Mouse (Mus musculus) intestine, embryonic 16.5 days (tissue): ENCODE measurements around the gene Wnt10b. TPM values are rescaled to one million over a fixed set of nuclear protein-coding genes. Genes with fewer than 3 reads are reported as not detected.

Experiments
- ATAC-seq: fragments of 200-750 bp; cut with Nextera tagmentation; 2 replicates; pipeline ENCODE4 v1.8.0; 2017; ENCODE audit warnings: moderate TSS enrichment, moderate library complexity
- H3K27ac ChIP-seq: fragments of 300-500 bp; sonication (generic); 2 replicates; pipeline ENCODE4 v1.5.1; 2014; ENCODE audit warnings: mild to moderate bottlenecking, low read length
- H3K27me3 ChIP-seq: fragments of 300-500 bp; sonication (generic); replicated peaks from 2 replicates; pipeline ENCODE4 v1.6.1; 2014; ENCODE audit warnings: low read length, control low read depth, mixed read lengths; ENCODE audit not compliant: control insufficient read depth, insufficient read depth
- H3K36me3 ChIP-seq: fragments of 300-500 bp; sonication (generic); 2 replicates; pipeline ENCODE4 v1.6.1; 2014; ENCODE audit warnings: low read length, control low read depth; ENCODE audit not compliant: control insufficient read depth, insufficient read depth
- H3K4me1 ChIP-seq: fragments of 300-500 bp; sonication (generic); 2 replicates; pipeline ENCODE4 v1.6.1; 2014; ENCODE audit warnings: low read length, control low read depth, mixed read lengths; ENCODE audit not compliant: control insufficient read depth, insufficient read depth
- H3K4me2 ChIP-seq: fragments of 300-500 bp; sonication (generic); 2 replicates; pipeline ENCODE4 v1.6.1; 2014; ENCODE audit warnings: low read depth, low read length, control low read depth
- H3K4me3 ChIP-seq: fragments of 300-500 bp; sonication (generic); 2 replicates; pipeline ENCODE4 v1.5.1; 2014; ENCODE audit warnings: mild to moderate bottlenecking, low read length
- H3K9ac ChIP-seq: fragments of 300-500 bp; sonication (generic); 2 replicates; pipeline ENCODE4 v1.6.1; 2014; ENCODE audit warnings: low read depth, low read length
- H3K9me3 ChIP-seq: fragments of 300-500 bp; sonication (generic); 2 replicates; pipeline ENCODE4 v1.6.1; 2016; ENCODE audit warnings: low read length, control low read depth; ENCODE audit not compliant: control insufficient read depth
- WGBS: fragments of 180-500 bp; shearing (Covaris S2); extraction: QIAGEN DNeasy Blood & Tissue Kit; methylation state at CpG from one replicate; pipeline ENCODE4 v1.1.7; 2014; 5-methylcytosine and 5-hydroxymethylcytosine counted together
- polyA plus RNA-seq: library from polyadenylated mRNA; unstranded; fragments of >200 nt; fragmentation: Nextera tagmentation; extraction: Ambion mirVana; gene quantifications from 2 replicates; pipeline ENCODE4 v1.2.1, GENCODE M21; 2015

Gene Wnt10b
- polyA plus RNA-seq, 1 experiment from 2014 or later: 0.09 TPM

DNA sequence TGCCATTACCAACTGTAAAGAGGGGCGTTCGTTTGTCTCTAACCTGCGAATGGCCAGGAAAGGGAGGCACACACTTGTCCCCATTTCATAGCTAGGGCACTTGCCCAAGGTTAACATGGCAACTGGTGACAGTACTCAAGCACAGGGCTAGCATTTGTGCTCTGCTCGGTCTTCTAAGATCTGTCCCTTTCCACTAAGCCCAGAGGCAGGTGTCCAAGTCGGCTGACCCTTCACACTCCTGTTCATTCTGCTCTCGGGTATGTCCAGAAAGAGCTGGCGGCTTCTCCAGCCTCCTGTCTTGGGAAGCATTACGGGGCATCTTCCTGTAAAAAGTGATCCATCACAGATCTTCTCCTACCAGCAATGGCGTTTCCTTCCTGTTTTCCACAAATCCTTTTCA is 49.6 kb downstream of the Wnt10b start:
- no peaks in the 10 kb centered on the region for H3K36me3 ChIP-seq
- H3K4me3 ChIP-seq: peak overlapping the region; percentile 67
- H3K27me3 ChIP-seq: no peaks in the 10 kb centered on the region
- 29% methylated on average over 9 of the region's 9 CpGs for WGBS
- 0 out of 2 replicates have a peak overlapping the region, but pooled peaks have one; percentile 47 for H3K27ac ChIP-seq
- ATAC-seq: peak; percentile 1; the same call in 1 of the 2 replicates
- peak overlapping the region; percentile 99 for H3K4me2 ChIP-seq
- H3K9ac ChIP-seq: no peak overlapping the region
- no peaks in the 10 kb centered on the region for H3K9me3 ChIP-seq
- peaks cover 21% of the 10 kb centered on the region; the same call in 1 of the 2 replicates for H3K4me1 ChIP-seq

GRCm38 (mm10) chr15:98727443-98728321 is 50.3 kb downstream of the Wnt10b start, which contains the start of gene Fkbp11:
Fkbp11 (minus strand) TSS chr15:98728198.
- no peaks in the 10 kb centered on the region for H3K36me3 ChIP-seq
- no peaks in the 10 kb centered on the region for H3K27me3 ChIP-seq
- peaks cover 19% of the 10 kb centered on the region; the same call in 1 of the 2 replicates for H3K4me1 ChIP-seq
- peak within 1 kb of the TSS; percentile 47; the same call in 1 of the 2 replicates for H3K27ac ChIP-seq
- H3K4me3 ChIP-seq: peak within 1 kb of the TSS; percentile 67
- ATAC-seq: peak; percentile 89
- peak within 1 kb of the TSS; percentile 99 for H3K4me2 ChIP-seq
- under 1% methylated on average over 39 of the region's 39 CpGs for WGBS
- H3K9ac ChIP-seq: peak within 1 kb of the TSS; percentile 78
- H3K9me3 ChIP-seq: no peaks in the 10 kb centered on the region

DNA sequence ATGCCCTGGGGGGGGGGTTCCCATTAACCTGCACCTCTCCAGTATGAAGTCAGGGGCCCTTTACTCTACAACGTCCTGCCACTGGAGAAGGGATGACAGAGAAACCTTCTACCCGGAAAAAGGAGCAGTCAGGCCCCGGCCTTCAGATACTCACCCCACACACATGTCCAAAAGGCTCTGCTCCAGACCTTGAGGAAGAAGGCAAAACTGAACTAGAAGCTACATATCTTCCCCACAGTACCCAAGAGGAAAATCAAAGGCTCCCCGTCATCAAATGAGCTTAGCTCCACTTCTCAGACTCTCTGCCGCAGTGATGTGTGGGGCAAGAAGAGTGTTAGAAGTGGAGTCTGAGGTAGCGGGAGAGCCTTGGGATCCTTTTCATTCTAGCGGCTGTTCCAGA is 51.2 kb downstream of the Wnt10b start:
- no peak overlapping the region for H3K27ac ChIP-seq
- H3K9ac ChIP-seq: peak overlapping the region; percentile 78
- 48% methylated on average over 7 of the region's 7 CpGs for WGBS

GRCm38 (mm10) chr15:98726079-98726478 is 51.9 kb downstream of the Wnt10b start:
- Histone ChIP-seq H3K4me2 (no peak overlapping the region), H3K27me3 (no peaks in the 10 kb centered on the region), H3K4me3 (no peak overlapping the region), H3K4me1 (peaks cover 15% of the 10 kb centered on the region; the same call in 1 of the 2 replicates), H3K9me3 (no peaks in the 10 kb centered on the region), H3K36me3 (no peaks in the 10 kb centered on the region), H3K9ac (no peak overlapping the region), H3K27ac (no peak overlapping the region)
- WGBS: 75% methylated on average over 4 of the region's 4 CpGs
- ATAC-seq: no peak

More for the DNA sequence above, 51.2 kb downstream of the Wnt10b start:
- no peak for ATAC-seq
- Histone ChIP-seq H3K4me1 (peaks cover 15% of the 10 kb centered on the region; the same call in 1 of the 2 replicates), H3K36me3 (no peaks in the 10 kb centered on the region), H3K27me3 (no peaks in the 10 kb centered on the region), H3K4me3 (peak overlapping the region; percentile 67), H3K9me3 (no peaks in the 10 kb centered on the region), H3K4me2 (peak overlapping the region; percentile 99)

DNA sequence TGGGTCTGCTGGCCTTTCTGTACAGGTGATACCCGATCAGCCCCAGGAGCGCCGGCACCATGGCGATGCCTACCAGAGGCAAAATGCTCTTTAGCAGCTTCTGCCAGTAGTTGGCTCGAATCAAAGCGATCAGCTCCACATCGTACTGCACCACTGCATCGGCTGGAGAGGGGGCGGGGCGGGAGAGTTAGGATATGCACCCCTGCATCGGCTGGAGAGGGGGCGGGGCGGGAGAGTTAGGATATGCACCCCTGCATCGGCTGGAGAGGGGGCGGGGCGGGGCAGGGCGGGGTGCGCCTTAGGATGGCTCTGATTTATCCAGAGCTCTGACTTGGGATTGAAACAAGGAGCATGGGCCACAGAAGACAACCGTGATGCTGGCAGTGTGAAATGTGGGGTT is 53.5 kb downstream of the Wnt10b start:
- Histone ChIP-seq H3K4me1 (peaks cover 15% of the 10 kb centered on the region; the same call in 1 of the 2 replicates), H3K4me2 (no peak overlapping the region), H3K27ac (no peak overlapping the region), H3K9me3 (no peaks in the 10 kb centered on the region), H3K27me3 (no peaks in the 10 kb centered on the region), H3K36me3 (no peaks in the 10 kb centered on the region), H3K9ac (no peak overlapping the region), H3K4me3 (no peak overlapping the region)
- ATAC-seq: no peak
- 25% methylated on average over 19 of the region's 19 CpGs for WGBS

GRCm38 (mm10) chr15:98722854-98723253 is 55.1 kb downstream of the Wnt10b start:
- H3K27me3 ChIP-seq: no peaks in the 10 kb centered on the region
- 57% methylated on average over 14 of the region's 14 CpGs for WGBS
- no peak overlapping the region for H3K4me3 ChIP-seq
- peaks cover 11% of the 10 kb centered on the region; the same call in 1 of the 2 replicates for H3K4me1 ChIP-seq
- no peak overlapping the region for H3K4me2 ChIP-seq
- H3K36me3 ChIP-seq: no peaks in the 10 kb centered on the region
- ATAC-seq: no peak
- H3K9me3 ChIP-seq: no peaks in the 10 kb centered on the region
- no peak overlapping the region for H3K27ac ChIP-seq
- H3K9ac ChIP-seq: no peak overlapping the region

- H3K36me3 ChIP-seq: no peaks in the 10 kb centered on the region
- no peaks in the 10 kb centered on the region for H3K27me3 ChIP-seq
- H3K4me3 ChIP-seq: no peak overlapping the region
- no peak for ATAC-seq
- no peaks in the 10 kb centered on the region for H3K9me3 ChIP-seq
- WGBS: 82% methylated on average over 8 of the region's 8 CpGs
- H3K4me2 ChIP-seq: no peak overlapping the region
- no peak overlapping the region for H3K27ac ChIP-seq
- H3K4me1 ChIP-seq: peaks cover 7% of the 10 kb centered on the region; the same call in 1 of the 2 replicates
- no peak overlapping the region for H3K9ac ChIP-seq
Observed at GRCm38 (mm10) chr15:98722191-98722590, 55.8 kb downstream of the Wnt10b start.

Other genes starting within 250 kb of the Wnt10b start
- gene Kansl2, start 243.9 kb downstream of the Wnt10b start, polyA plus RNA-seq: 67.2 and 69.6 TPM in 2 replicates
- 41.2 and 43.7 TPM in 2 replicates for gene Ccnt1, start 207.2 kb downstream of the Wnt10b start, polyA plus RNA-seq
- 0.43 TPM in 1 of 2 replicates, not detected in the other for gene 4930415O20Rik, start 207.1 kb downstream of the Wnt10b start, polyA plus RNA-seq
- 17.1 and 18.8 TPM in 2 replicates for gene Adcy6, start 168.1 kb downstream of the Wnt10b start, polyA plus RNA-seq
- 20.3 and 22.8 TPM in 2 replicates for gene Cacnb3, start 147.3 kb downstream of the Wnt10b start, polyA plus RNA-seq
- gene Ddx23, start 115.3 kb downstream of the Wnt10b start, polyA plus RNA-seq: 15.6 and 17.6 TPM in 2 replicates
- gene Rnd1, start 100.7 kb downstream of the Wnt10b start, polyA plus RNA-seq: 0.95 and 1.1 TPM in 2 replicates
- gene Ccdc65, start 69.9 kb downstream of the Wnt10b start, polyA plus RNA-seq: 0.66 and 0.70 TPM in 2 replicates
- gene Fkbp11, start 50.0 kb downstream of the Wnt10b start, polyA plus RNA-seq: 96.8 and 108 TPM in 2 replicates
- gene Arf3, start 14.9 kb downstream of the Wnt10b start, polyA plus RNA-seq: 35.4 and 40.1 TPM in 2 replicates
- gene Wnt1, start 11.7 kb upstream of the Wnt10b start, polyA plus RNA-seq: not detected in 2 replicates
- not detected in 2 replicates for gene Ddn, start 31.3 kb upstream of the Wnt10b start, polyA plus RNA-seq
- gene Prkag1, start 53.4 kb upstream of the Wnt10b start, polyA plus RNA-seq: 92.2 and 94.6 TPM in 2 replicates
- 7.7 and 7.9 TPM in 2 replicates for gene Kmt2d, start 93.1 kb upstream of the Wnt10b start, polyA plus RNA-seq
- gene Rhebl1, start 116.4 kb upstream of the Wnt10b start, polyA plus RNA-seq: 11.3 and 12.3 TPM in 2 replicates
- 0.83 and 1.6 TPM in 2 replicates for gene Dhh, start 120.4 kb upstream of the Wnt10b start, polyA plus RNA-seq
- gene Lmbr1l, start 140.1 kb upstream of the Wnt10b start, polyA plus RNA-seq: 20.4 and 23.6 TPM in 2 replicates
- gene Tuba1b, start 156.4 kb upstream of the Wnt10b start, polyA plus RNA-seq: 1,159 and 1,322 TPM in 2 replicates
- gene Gm49450, start 175.4 kb upstream of the Wnt10b start, polyA plus RNA-seq: not detected in 2 replicates
- 816 and 895 TPM in 2 replicates for gene Tuba1a, start 175.6 kb upstream of the Wnt10b start, polyA plus RNA-seq